11 mouse cellular contexts compared by ENCODE assay signal in genomic region chr4:62607805-62608204, GRCm38 (mm10). TPM values are rescaled to one million over a fixed set of nuclear protein-coding genes. Genes with fewer than 3 reads are reported as not detected.
DNase-seq lines count a peak whose midpoint lies in the region; ATAC-seq lines count a peak whose summit lies in the region.
"Had no signal": no experiment of that assay in that cellular context is flagged by ENCODE, and none has a peak within 500 bp of the region (broad histone marks: within the 10 kb centered on the region; RNA-seq: fewer than 3 reads in every experiment).

No protein-coding gene starts in this region.

- 0 out of 2 replicates have a peak overlapping the region, but pooled peaks have one; percentile 58 for H3K27ac ChIP-seq in heart, embryonic 13.5 days (replicated peaks)
- no peak overlapping the region for H3K27ac ChIP-seq in neural tube, embryonic 12.5 days
- H3K27ac ChIP-seq in intestine, embryonic 16.5 days (ENCODE audit: low read length), result peak overlapping the region; percentile 56; the same call in 1 of the 2 replicates
- 0 out of 2 replicates have a peak overlapping the region, but pooled peaks have one; percentile 62 for H3K27ac ChIP-seq in neural tube, embryonic 14.5 days (ENCODE audit: low read depth, low read length)

- H3K27me3 ChIP-seq in heart, embryonic 13.5 days (replicated peaks), result peaks cover 86% of the 10 kb centered on the region
- H3K27me3 ChIP-seq in neural tube, embryonic 12.5 days (replicated peaks), result no peaks in the 10 kb centered on the region
- H3K27me3 ChIP-seq in intestine, embryonic 16.5 days (replicated peaks; ENCODE audit: control insufficient read depth, insufficient read depth, low read length), result no peaks in the 10 kb centered on the region
- no peaks in the 10 kb centered on the region for H3K27me3 ChIP-seq in neural tube, embryonic 14.5 days (ENCODE audit: control insufficient read depth, insufficient read depth, low read length)

- H3K4me1 ChIP-seq in heart, embryonic 13.5 days, result peaks cover 58% of the 10 kb centered on the region
- H3K4me1 ChIP-seq in neural tube, embryonic 12.5 days, result peaks cover 49% of the 10 kb centered on the region
- H3K4me1 ChIP-seq in intestine, embryonic 16.5 days (ENCODE audit: control insufficient read depth, insufficient read depth, low read length), result peaks cover 11% of the 10 kb centered on the region
- peaks cover 29% of the 10 kb centered on the region for H3K4me1 ChIP-seq in neural tube, embryonic 14.5 days (ENCODE audit: control insufficient read depth, insufficient read depth, low read length)

- H3K36me3 ChIP-seq in heart, embryonic 13.5 days, result no peaks in the 10 kb centered on the region
- no peaks in the 10 kb centered on the region for H3K36me3 ChIP-seq in neural tube, embryonic 12.5 days
- no peaks in the 10 kb centered on the region for H3K36me3 ChIP-seq in intestine, embryonic 16.5 days (ENCODE audit: control insufficient read depth, insufficient read depth, low read length)
- no peaks in the 10 kb centered on the region for H3K36me3 ChIP-seq in neural tube, embryonic 14.5 days (ENCODE audit: control insufficient read depth, insufficient read depth, low read length)

- H3K4me3 ChIP-seq in heart, embryonic 13.5 days, result no peak overlapping the region
- H3K4me3 ChIP-seq in neural tube, embryonic 12.5 days, result no peak overlapping the region
- no peak overlapping the region for H3K4me3 ChIP-seq in intestine, embryonic 16.5 days (ENCODE audit: low read length)
- H3K4me3 ChIP-seq in neural tube, embryonic 14.5 days (ENCODE audit: low read depth, low read length), result no peak overlapping the region

- no peak for ATAC-seq in heart, embryonic 13.5 days (ENCODE audit: extremely low read depth, insufficient number of reproducible peaks, low FRiP score, low TSS enrichment)
- ATAC-seq in neural tube, embryonic 12.5 days (ENCODE audit: low FRiP score, low read depth), result peak; percentile 42
- peak; percentile 10; the same call in 1 of the 2 replicates for ATAC-seq in intestine, embryonic 16.5 days
- ATAC-seq in neural tube, embryonic 14.5 days (ENCODE audit: low read depth), result no peak

- no peak overlapping the region for H3K9ac ChIP-seq in heart, embryonic 13.5 days
- H3K9ac ChIP-seq in neural tube, embryonic 12.5 days, result no peak overlapping the region
- H3K9ac ChIP-seq in intestine, embryonic 16.5 days (ENCODE audit: low read depth, low read length), result no peak overlapping the region
- no peak overlapping the region for H3K9ac ChIP-seq in neural tube, embryonic 14.5 days (replicated peaks; ENCODE audit: low read depth, low read length)

- H3K4me2 ChIP-seq in heart, embryonic 13.5 days, result no peak overlapping the region
- H3K4me2 ChIP-seq in neural tube, embryonic 12.5 days (replicated peaks), result no peak overlapping the region
- no peak overlapping the region for H3K4me2 ChIP-seq in intestine, embryonic 16.5 days (ENCODE audit: low read depth, low read length)
- no peak overlapping the region for H3K4me2 ChIP-seq in neural tube, embryonic 14.5 days (ENCODE audit: low read depth, low read length)

- WGBS in heart, embryonic 13.5 days, result 78% methylated on average over 6 of the region's 6 CpGs
- 73% methylated on average over 6 of the region's 6 CpGs for WGBS in neural tube, embryonic 12.5 days
- 72% methylated on average over 6 of the region's 6 CpGs for WGBS in intestine, embryonic 16.5 days
- WGBS in neural tube, embryonic 14.5 days, result 52% methylated on average over 6 of the region's 6 CpGs

- DNase-seq in heart, postnatal 36 days, result no peak
- no peak for DNase-seq in neural tube, embryonic 10.5 days (ENCODE audit: extremely low spot score, low spot score)
- no peak for DNase-seq in natural killer cell, adult 2 months (ENCODE audit: low spot score in 2 of 2)
- no peak for DNase-seq in thymus, adult 18-20 months
- DNase-seq: cerebellum, adult 11-12 months; embryo, embryonic 11 days; lung, postnatal 10 days had no signal

- intact Hi-C loops in heart, postnatal 36 days (cut with DNase I), result loop anchor here (5.0 kb wide), 1 partner anchor 84 kb away; no protein-coding TSS in a partner anchor

- no peaks in the 10 kb centered on the region for H3K9me3 ChIP-seq in heart, embryonic 13.5 days
- no peaks in the 10 kb centered on the region for H3K9me3 ChIP-seq in neural tube, embryonic 12.5 days
- H3K9me3 ChIP-seq in intestine, embryonic 16.5 days (ENCODE audit: control insufficient read depth, low read length), result no peaks in the 10 kb centered on the region
- H3K9me3 ChIP-seq in neural tube, embryonic 14.5 days (ENCODE audit: control insufficient read depth, low read length), result no peaks in the 10 kb centered on the region

RNA-seq across cellular contexts. Expression of gene Rgs3, which starts 48.2 kb away (rescaled TPM):
- polyA plus RNA-seq in heart, embryonic 13.5 days (2015; fragmentation: Nextera tagmentation; extraction: Ambion mirVana), result 62.2 and 64.8 TPM in 2 replicates
- 10 to 100 TPM; 26.8 to 37.1 TPM for total RNA-seq in heart, postnatal 36 days (2021)
- polyA plus RNA-seq in neural tube, embryonic 12.5 days (2016; fragmentation: Nextera tagmentation; extraction: Ambion mirVana), result 77.2 and 77.3 TPM in 2 replicates
- 46.0 and 47.6 TPM in 2 replicates for polyA plus RNA-seq in intestine, embryonic 16.5 days (2015; fragmentation: Nextera tagmentation; extraction: Ambion mirVana)
- polyA plus RNA-seq in neural tube, embryonic 14.5 days (2014; fragmentation: Nextera tagmentation; extraction: Ambion mirVana), result 30.1 and 32.5 TPM in 2 replicates

Comparison
In these comparisons a context has a peak if more than half of its experiments do, and no peak if none do; other contexts are left out.
1. ATAC-seq: peak in neural tube, embryonic 12.5 days (single experiment) and intestine, embryonic 16.5 days (single experiment); none in heart, embryonic 13.5 days (single experiment) and neural tube, embryonic 14.5 days (single experiment).